Mouse (Mus musculus): ENCODE results near the gene Zfp62.
"Not testable (repeated sequence)": the region's sequence is repeated elsewhere in the genome, so short reads cannot be mapped to it uniquely, and the experiment has no call there.

Gene Zfp62

DNA sequence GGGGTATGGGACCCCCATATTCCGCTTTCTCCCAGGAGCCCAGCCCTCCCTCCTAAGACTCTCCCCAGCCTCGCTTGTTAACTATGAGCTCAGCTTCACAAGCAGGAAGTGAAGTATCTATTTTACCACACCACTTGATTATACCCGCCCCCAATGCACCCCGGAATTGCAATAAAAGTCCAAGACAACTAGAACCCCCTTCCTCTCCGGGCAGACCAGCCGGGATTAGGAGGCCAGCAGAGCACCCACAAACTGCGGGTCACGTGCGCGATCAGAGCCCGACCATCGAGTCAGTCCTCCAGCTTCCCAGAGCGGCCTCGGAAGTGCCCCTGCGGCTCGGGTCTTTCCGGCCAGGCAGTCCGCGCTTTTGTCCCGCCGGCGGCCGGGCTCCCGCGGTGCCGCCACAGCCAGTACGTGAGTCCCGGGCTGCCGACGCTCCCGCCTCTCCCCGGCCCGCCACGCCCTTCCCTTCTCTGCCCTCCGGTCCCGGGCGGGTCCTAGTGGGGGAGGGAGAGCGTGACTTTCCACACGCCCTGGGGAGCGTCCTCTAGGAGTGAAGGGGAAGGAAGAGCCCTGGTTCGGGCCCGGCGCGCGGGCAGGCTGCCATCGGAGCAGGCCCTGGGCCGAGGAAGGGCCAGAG, at the start of gene Zfp62:
Zfp62 (plus strand) TSS at position 164 of the 640 bp plus-strand sequence.
- peak; percentile 96 for ATAC-seq (ENCODE audit: insufficient number of reproducible peaks, low FRiP score, low TSS enrichment)

DNA sequence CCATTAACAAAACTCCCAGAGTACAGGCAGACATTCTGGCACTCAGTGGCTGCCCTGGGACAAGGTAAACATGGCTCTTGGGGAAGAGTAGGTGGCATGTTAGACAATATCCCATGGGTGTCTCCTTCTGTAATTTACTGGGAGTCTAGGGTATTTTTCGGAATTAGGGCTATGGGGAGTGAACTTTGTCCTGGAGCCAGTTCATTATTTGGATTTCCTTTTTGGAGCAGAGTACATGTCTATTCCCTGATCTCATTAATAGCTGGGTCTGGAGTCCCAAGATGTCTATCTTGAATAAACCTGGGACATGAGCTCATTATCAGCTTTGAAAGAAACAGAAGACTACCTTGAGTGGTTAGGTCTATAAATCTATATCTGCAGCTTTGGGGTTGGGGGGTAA, 49.0 kb upstream of the Zfp62 start, which contains the start of gene Olfr1394:
Olfr1394 (plus strand) TSS at position 301 of the 400 bp plus-strand sequence.
- ATAC-seq (ENCODE audit: insufficient number of reproducible peaks, low FRiP score, low TSS enrichment): no peak

DNA sequence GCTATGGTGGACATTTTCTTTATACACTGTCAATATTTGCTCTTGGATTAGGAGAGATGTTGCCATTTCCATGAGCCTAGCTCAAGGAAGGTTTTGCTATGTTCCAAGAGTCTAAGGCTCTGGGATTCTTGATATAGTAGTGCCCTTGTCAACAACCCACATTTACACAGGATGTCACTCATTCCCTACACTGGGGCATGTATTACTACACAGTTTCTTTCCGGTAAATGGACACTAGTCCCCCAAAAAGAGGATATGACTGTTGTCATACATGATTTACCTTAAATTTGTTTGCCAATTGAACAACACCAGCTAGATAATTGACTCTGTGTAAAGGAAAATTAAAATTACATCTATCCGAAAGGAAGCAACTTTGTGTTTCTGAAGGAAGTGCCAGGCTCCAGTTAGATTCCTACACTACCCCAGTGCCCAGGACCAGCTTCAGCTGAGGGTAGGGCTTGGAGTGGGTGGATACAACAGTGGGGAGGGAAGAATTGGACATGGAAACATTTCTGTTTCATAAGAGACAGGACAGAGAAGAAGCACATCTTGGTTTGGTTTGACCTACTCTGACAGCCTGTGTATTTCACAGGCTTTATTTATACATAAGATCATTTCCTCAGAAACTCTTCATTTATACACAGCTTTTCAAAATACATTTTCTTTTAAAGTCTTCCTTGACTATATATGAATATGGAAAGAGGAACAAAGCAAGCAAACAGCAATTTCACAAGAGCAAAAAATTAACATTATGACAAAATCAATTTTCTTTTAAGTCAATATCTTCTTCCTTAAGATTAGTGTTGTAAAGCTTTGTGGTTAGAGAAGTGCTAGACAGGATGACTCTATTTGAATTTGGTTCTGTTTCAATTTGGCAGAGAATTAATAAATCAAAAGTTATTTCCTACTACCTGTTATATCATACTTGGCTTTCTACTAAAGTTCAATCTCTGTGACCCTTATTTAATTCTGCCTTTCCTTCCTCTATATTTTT, 46.0 kb upstream of the Zfp62 start:
- no peak for ATAC-seq (ENCODE audit: insufficient number of reproducible peaks, low FRiP score, low TSS enrichment)

DNA sequence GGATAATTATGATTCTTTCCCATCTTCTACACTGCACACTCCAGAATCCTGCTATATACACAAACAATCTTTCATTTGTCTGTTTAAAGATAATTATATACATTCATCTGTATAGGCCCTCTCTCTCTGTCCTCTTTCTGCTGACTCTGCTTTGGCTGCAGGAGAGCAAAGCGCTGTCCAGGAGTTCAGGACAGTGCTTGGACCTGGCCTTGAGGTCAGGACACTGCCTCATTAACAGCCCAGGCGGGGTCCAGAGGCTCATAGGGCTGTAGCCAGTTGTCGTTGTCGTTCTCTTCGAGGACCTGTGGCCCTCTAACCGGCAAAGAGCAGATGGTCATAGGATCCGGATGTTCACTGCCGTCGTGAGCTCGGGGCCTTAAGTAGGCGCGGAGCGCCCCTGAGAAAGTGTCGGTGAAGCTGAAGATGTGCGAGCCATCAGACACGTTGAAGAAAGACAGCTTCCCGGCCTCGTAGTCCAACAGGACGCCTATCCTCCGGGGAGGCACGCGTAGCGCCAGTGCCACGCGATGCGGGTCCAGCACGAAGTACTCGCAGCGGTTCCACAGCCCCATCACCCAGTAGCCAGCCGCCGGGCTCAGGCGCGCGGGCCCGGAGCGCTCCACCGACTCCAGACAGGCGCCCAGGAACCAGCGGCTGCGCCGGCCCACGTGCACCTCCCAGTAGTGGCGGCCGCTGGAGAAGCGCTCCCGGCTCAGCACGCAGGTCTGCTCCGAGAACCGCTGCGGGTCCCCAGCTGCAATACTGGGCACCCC, 34.1 kb upstream of the Zfp62 start:
- ATAC-seq (ENCODE audit: insufficient number of reproducible peaks, low FRiP score, low TSS enrichment): no peak

DNA sequence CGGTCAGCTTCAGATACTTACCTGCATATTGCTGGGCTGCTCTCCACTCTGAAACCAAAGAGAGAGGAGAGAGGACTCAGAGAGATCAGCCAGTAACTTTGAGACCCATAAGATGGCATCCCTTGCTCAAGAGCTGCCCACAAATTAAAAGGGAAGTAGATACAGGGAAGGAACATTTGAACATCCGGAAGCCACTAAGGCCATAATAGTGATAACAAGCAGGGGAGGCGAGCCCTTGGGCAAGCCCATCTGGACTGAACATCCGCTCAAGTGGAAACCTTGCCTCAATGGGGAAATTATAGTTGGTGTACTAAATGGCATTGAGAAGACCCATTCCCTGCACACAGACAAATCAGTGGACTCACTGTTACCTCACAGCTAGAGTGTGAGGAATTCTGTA, 32.5 kb upstream of the Zfp62 start:
- ATAC-seq (ENCODE audit: insufficient number of reproducible peaks, low FRiP score, low TSS enrichment): no peak

DNA sequence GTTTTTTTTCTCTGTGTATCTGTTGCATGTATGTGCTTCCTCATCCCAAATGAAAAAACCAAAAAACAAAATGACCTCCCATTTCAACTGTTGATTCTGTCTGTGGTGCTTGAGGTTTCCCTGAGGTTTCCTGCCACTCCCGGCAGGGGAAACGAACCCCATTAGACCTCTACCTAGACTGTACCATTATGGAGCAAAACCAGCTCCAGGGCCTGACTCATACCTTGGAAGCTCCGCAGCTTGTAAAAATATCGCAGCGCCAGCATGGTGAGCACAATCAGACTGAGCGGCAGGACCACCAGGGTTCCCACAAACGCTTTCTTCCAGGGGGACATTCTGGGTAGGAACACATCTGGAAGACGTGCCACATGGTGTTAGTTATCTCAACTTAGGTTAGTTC, 27.7 kb upstream of the Zfp62 start:
- ATAC-seq (ENCODE audit: insufficient number of reproducible peaks, low FRiP score, low TSS enrichment): no peak

DNA sequence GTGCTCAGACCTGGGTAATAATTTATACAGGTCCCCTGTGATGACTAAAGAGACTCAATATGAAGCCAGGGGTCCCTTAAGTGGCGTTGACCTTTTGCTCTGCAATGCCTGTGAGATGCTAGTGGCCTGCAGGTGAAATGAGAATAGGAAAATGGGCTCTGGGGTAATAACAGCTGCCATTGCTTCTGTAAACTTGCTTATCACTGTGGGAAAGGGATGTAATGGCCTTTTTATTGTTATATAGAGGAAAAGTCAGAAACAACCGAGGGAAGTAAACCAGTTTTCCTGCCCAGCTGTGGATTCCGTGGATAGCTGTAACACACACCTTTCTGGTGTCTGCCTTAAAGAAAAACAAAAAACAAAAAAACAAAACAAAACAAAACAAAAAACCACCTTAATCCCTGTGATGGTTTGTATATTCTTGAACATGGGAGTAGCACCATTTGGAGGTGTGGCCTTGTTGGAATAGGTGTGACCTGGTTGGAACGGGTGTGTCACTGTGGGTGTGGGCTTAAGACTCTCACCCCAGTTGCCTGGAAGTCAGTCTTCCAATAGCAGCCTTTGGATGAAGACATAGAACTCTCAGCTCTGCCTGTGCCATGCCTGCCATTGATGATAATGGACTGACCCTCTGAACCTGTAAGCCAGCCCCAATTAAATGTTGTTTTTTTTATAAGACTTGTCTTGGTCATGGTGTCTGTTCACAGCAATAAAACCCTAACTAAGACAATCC, 26.9 kb upstream of the Zfp62 start:
- not testable (repeated sequence) for ATAC-seq (ENCODE audit: insufficient number of reproducible peaks, low FRiP score, low TSS enrichment)

DNA sequence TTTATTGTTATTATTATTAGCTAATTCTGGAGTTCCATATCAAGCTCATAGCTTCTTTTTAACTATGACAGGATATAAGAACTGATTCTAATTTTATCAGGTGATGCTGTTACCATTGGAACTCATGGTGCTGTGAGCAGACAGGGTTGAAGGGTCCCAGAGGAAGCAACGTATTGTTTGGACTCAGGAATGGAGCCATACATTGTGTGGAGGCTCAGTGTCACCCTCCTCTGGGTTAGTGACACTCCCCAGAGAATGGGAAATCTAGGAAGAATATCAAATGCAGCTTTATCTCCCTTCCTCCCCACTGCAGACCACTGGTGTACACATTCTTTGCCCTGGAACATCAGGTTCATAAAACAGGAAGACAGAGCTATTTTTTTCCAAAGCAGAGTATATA, 19.9 kb upstream of the Zfp62 start:
- no peak for ATAC-seq (ENCODE audit: insufficient number of reproducible peaks, low FRiP score, low TSS enrichment)

DNA sequence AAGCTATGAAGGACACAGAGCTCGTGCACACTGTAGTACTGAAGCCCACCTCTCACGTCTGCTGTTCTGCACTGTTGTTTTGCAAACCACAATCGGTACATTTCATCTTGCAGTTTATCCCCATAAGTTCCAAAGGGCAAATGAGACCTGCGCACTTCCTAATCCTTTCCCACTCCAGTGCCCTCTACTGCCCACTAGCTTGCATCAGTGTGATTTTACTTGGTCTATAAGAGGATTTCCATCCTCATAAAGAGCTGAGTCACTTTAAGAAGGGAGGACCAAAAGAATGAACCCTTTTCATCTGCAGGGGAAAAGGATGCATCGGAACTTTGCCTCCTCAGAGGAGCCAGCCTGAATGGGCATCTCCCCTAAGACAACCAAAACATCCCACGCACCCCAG, 16.6 kb upstream of the Zfp62 start:
- no peak for ATAC-seq (ENCODE audit: insufficient number of reproducible peaks, low FRiP score, low TSS enrichment)

DNA sequence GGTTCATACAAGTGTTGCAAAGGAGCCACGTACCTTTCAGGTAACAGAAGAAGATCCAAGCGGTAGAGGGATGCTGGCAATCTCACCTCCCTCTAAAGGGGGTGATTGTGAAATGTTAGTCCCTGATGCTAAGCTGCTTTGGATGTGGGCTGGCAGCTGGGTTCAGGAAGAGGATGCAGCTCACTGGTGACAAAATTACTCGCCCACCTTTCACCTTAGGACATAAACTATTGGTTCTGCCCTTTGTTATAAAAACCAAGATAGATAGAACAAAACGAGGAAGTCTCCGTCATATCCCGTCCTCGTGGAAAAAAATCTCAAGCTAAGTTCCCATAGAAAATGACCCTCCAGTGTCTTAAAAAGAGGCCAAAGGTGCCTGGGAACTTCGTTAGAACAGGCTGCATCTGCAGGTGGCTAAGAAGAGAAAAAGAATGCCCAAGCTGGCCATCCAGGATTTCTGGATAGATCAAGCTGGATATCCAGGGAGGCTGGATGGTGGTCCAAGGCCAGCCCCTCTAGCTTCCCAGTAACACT, 16.1 kb upstream of the Zfp62 start, which contains the start of gene Btnl9:
Btnl9 (minus strand) TSS at position 205 of the 534 bp plus-strand sequence.
- no peak for ATAC-seq (ENCODE audit: insufficient number of reproducible peaks, low FRiP score, low TSS enrichment)

DNA sequence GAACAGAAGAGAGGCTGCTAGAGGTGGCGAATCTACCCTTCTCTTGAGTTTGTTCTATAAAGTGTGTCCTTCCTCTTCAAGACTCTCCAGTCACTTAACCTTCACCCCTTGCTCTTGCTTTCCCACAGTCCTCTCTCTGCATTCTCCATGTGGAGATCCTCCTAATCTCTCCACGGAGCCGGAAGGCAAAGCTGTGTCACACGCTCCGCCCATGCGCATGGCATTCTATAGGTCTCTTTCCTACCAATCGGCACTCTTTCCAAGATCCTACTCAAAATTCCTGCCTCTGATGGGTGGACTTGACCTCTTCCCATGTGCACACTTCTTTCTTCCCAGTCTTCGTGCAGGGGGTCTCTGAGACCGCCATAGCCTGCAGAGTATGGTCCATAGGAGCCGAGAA, 15.4 kb upstream of the Zfp62 start:
- no peak for ATAC-seq (ENCODE audit: insufficient number of reproducible peaks, low FRiP score, low TSS enrichment)

DNA sequence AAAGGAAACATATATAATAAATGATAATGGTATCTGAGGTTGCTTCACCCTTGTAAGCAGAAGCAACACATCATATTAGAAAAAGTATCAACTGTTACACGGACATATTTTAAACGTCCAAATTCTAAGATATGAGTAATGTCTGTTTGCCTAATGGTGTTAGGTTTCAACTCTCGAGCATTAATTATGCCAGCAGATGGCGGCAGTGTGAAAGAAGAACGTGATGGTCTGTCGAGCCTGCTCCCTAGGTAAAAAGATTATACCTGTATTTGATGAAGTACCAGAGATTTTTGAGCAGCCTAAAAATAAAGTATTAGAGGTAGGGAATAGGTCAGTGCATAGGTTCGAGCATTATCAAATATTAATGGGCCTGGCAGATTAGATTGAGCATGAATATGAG, 13.4 kb upstream of the Zfp62 start:
- no peak for ATAC-seq (ENCODE audit: insufficient number of reproducible peaks, low FRiP score, low TSS enrichment)

DNA sequence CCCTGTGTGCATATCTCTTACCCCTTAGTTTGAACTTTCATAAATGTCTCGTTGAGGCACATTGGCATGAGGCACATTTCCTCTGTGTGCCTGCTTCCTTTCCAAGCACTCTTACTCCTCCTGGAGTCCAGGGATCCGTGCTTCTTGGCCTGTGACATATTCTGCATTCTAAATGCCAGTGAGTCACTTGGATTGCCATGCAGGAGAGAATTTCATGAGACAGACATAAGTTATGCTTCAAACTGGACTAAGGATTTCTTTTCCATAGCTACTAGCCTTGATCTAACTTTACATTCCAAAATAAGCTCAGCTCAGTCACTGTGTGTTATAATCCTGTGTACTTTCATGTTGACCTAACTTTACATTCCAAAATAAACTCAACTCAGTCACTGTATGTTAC, 12.0 kb upstream of the Zfp62 start:
- no peak for ATAC-seq (ENCODE audit: insufficient number of reproducible peaks, low FRiP score, low TSS enrichment)

DNA sequence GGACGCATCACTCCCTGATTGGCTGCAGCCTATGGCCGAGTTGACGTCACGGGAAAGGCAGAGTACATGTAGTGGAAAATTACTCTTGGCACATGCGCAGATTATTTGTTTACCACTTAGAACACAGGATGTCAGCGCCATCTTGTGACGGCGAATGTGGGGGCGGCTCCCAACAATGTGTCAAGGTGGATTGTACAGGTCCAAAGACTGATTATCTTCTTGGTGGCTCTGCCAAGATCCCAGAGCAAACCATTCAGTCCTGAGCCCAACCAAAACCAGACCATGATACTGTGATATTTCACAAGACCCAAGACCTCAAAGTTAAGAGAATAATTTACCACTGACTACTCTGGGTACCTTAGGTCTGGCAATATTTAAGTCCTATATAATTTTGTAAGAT, 8.3 kb upstream of the Zfp62 start:
- not testable (repeated sequence) for ATAC-seq (ENCODE audit: insufficient number of reproducible peaks, low FRiP score, low TSS enrichment)

DNA sequence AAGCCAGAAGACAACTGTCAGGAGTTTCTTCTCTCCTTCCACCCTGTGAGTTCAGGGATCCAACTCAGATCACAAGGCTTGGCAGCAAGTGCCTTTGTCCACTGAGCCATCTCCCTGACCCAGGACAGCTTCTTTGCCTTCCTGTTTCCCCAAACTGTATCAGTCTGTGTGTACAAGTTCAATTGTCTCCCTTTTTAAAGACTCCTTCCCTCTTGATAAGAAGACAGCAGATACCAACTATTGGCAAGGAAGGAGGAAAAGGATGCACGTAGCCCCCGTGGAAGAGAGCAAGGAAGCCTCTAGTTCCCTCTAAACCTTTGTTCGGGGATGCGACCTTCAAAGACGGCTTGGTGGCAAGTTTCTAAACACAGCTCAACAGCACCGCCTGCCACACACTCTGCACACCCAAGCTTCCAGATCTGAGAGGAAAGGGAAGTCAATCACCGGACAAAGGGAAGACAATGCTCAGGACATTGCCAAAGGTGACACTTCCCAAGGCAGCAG, 7.2 kb upstream of the Zfp62 start:
- no peak for ATAC-seq (ENCODE audit: insufficient number of reproducible peaks, low FRiP score, low TSS enrichment)

DNA sequence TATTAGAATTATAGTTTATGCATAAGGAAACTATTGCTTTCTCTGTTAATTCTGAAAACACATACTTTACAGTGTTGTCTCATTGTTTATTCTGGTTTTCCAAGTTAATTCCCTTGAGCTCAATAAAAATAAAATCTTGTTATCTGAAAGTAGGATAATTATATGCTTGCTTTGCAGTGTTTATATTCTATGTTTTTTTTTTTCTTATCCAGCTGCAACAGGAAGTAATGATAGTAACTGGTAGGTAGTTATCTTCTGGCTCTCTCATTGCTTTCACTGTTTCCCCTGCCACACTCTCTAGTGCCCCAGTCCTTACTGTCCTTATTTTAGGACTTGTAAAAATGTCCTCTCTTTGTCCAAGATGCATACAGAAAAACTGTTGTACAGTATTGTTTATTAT, 2.4 kb upstream of the Zfp62 start:
- no peak for ATAC-seq (ENCODE audit: insufficient number of reproducible peaks, low FRiP score, low TSS enrichment)

DNA sequence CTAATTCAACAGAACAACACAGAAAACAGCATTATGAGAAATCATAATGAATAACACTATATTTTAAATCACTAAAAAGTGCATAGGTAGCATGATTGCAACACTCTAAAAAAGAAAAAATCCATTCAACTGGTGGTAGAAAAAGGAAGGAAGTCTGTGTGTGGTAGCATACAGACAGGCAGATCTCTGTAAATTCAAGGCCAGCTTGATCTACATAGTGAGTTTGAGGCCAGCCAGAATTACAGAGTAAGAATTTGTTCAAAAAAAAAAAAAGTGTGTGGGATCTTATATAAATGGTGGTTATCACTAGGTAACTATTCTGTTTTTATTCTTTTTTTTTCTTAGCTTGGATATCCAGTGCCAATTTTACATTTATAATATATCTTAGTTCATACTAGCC, 1.9 kb upstream of the Zfp62 start:
- ATAC-seq (ENCODE audit: insufficient number of reproducible peaks, low FRiP score, low TSS enrichment): no peak

DNA sequence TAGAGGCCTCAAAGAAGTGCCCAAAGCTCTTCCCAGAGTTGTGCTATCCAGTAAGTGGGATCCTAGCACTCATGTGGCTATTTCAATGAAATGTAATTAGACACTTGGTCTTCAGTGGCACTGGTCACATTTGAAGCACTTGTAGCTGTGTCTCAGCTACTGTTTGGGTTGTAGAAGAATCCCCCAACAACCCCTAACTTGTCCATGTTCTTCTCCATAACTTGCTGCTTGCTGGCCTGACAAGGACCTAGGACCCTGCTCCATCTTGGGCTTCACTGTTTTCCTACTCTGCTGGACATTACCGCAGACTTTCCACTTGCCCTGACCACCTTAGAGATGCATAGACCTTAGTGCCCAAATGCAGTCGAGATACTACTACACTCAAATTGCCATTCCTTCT, 1.0 kb upstream of the Zfp62 start:
- ATAC-seq (ENCODE audit: insufficient number of reproducible peaks, low FRiP score, low TSS enrichment): no peak

DNA sequence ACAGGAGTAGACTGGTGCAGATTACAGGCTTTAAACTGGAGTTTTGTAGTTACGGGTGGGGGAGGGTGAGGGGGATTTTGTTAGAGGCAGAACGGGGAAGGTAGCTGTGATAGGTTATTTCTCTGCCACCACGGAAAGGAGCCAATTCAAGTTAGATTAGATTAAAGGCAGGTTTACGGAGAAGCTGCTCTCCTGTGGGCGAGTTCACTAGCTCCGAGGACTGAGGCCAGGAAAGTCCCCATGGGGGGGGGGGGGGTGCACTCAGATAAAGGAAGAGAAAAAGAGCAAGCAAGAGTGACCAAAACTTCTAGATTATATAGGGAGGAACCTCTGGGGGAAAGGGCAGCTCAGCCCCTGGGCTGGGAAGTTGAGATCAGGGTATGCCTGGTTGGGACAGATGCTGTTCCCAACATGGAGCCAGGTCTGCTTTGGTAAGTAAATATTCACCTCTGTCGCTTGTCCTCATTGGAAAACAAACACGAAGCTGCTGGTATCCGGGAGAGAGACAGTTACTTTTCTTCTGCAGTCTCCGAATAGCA, 500 bp upstream of the Zfp62 start:
- ATAC-seq (ENCODE audit: insufficient number of reproducible peaks, low FRiP score, low TSS enrichment): peak; percentile 42; the same call in 1 of the 2 replicates

All from cerebellum, adult (tissue).